Mouse (Mus musculus): Measurements from ENCODE around the gene Akt2. TPM values are rescaled to one million over a fixed set of nuclear protein-coding genes. Genes with fewer than 3 reads are reported as not detected.

The Akt2 gene
- 74.3 and 75.3 TPM in 2 replicates for polyA plus RNA-seq (2015; fragmentation: Nextera tagmentation; extraction: Ambion mirVana)

DNA sequence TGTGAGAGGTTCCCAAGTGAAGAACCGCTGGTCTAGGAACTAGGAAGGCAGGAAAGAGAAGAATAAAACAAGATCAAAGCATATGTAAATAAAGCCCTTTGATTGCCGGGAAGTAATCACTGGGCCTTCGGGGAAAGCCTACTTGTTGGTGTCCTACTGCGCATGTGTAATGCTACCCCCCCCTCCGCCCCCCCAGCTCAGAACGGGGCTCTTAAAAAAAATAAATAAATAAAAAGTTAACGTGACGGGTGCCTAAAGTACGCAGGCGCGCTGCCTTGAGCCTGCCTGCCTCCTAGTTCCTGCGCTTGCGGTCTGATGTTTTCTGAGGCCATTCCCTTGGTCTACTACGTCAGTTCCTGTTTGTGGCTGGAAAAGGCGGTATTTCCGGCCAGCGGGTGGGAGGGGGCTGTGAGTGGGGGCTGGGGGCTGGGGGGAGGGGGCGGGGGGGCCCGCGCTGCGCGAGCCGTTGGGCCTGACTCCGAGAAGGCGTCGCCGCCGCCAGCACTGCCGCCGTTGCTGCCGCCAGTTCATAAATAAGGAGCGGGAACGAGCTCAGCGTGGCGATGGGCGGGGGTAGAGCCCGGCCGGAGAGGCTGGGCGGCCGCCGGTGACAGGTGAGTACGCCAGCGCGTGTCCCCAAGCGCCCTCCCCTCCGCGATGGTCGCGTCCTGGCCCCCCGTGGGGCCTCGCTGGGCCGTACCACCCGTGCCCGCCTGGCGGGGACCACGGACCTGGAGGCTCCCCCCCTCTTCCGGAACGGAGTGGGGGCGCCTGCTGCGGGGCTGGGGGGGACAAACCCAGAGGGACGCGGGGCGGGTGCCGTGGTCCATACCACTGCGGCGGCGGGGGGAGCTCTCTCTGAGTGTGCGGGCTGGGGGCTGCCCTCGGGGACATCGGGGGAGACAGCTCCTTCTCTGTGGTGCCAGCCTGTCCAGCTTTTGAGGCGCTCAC, at the start of gene Akt2:
Gene Akt2, plus strand, starts transcription at position 287 of the 951 bp plus-strand sequence.
- DNase-seq (ENCODE audit: low spot score) (peak; percentile 100), ATAC-seq (replicated peaks; ENCODE audit: low FRiP score, low read depth) (peak; percentile 95)
- TF ChIP-seq CTCF (IDR thresholded peaks at IDR 0.05; ENCODE audit: low read depth) = no peak
- Histone ChIP-seq H3K4me2 (ENCODE audit: low read length) (peak within 1 kb of the TSS; percentile 67), H3K27me3 (ENCODE audit: insufficient read depth, low read length) (no peaks in the 10 kb centered on the region), H3K4me1 (replicated peaks; ENCODE audit: insufficient read depth, low read length) (peaks cover 15% of the 10 kb centered on the region), H3K27ac (peak within 1 kb of the TSS; percentile 96), H3K9ac (ENCODE audit: low read depth, low read length) (peak within 1 kb of the TSS; percentile 82), H3K36me3 (ENCODE audit: insufficient read depth, low read length) (no peaks in the 10 kb centered on the region), H3K4me3 (replicated peaks; ENCODE audit: low read depth, low read length) (peak within 1 kb of the TSS; percentile 83), H3K9me3 (replicated peaks; ENCODE audit: low read length) (no peaks in the 10 kb centered on the region)
- under 1% methylated on average over 45 of the region's 71 CpGs for WGBS

DNA sequence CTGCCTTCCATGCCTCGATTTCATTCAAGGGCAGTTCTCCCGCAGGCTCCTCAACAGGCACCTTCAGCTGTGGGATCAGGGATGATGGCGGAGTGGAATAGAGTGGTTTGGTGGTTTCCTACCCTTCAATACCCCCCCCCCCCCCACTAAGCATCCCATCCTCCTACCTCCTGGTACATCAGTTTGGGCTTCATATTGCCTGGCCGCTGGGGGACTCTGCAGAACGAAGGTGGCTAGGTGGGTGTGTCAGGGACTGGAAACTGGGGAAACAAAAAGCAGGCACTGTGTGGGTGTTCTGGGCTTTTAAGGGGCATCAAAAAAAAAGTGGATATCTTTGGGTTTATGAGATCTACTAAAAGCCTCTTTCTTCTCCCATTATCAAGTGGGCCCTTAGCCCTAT, 49.4 kb upstream of the Akt2 start:
- Histone ChIP-seq H3K27me3 (ENCODE audit: insufficient read depth, low read length) (no peaks in the 10 kb centered on the region), H3K4me3 (replicated peaks; ENCODE audit: low read depth, low read length) (peak overlapping the region; percentile 45), H3K4me1 (replicated peaks; ENCODE audit: insufficient read depth, low read length) (no peaks in the 10 kb centered on the region), H3K9ac (ENCODE audit: low read depth, low read length) (peak overlapping the region; percentile 53), H3K9me3 (replicated peaks; ENCODE audit: low read length) (no peaks in the 10 kb centered on the region), H3K27ac (no peak overlapping the region), H3K4me2 (ENCODE audit: low read length) (peak overlapping the region; percentile 76), H3K36me3 (ENCODE audit: insufficient read depth, low read length) (peaks cover 12% of the 10 kb centered on the region; the same call in 1 of the 2 replicates)
- no peak for DNase-seq (ENCODE audit: low spot score)
- 65% methylated on average over 5 of the region's 5 CpGs for WGBS
- no peak for ATAC-seq (replicated peaks; ENCODE audit: low FRiP score, low read depth)
- no peak for TF ChIP-seq CTCF (IDR thresholded peaks at IDR 0.05; ENCODE audit: low read depth)

DNA sequence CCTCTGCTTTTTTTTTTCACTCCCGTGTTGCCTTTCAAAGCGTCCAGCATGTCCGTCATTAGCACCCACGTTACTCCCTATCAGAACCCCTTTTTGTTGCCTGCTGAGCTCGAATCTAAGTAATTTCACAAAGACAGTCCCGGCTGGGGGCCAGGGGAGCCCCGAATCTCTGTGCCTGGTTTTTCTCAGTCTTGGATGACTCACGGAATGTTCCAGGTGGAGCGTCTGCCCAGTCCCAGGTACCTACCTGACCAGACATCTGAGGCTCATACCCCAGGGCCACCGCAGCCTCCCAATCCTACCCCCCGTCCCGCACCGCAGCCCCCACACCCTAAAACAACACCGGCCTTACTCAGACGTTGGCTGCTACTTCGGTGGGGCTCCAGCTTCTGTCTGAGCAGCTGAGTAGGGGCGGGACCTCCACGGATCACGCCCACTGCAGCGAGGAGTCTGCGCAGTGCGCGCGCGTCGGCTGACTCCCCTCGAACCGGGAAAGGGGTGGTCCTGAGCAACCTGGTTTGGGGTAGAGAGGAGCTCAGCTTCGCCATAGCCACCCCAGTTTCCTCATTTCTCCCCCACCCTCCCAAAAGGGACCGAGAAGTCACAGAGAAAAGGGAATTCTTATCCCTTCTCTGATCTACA, 48.8 kb upstream of the Akt2 start:
- ATAC-seq (replicated peaks; ENCODE audit: low FRiP score, low read depth) = peak; percentile 83
- Histone ChIP-seq H3K36me3 (ENCODE audit: insufficient read depth, low read length) (peaks cover 8% of the 10 kb centered on the region; the same call in 1 of the 2 replicates), H3K27ac (0 out of 2 replicates have a peak overlapping the region, but pooled peaks have one; percentile 2), H3K9ac (ENCODE audit: low read depth, low read length) (peak overlapping the region; percentile 53), H3K27me3 (ENCODE audit: insufficient read depth, low read length) (no peaks in the 10 kb centered on the region), H3K4me1 (replicated peaks; ENCODE audit: insufficient read depth, low read length) (no peaks in the 10 kb centered on the region), H3K9me3 (replicated peaks; ENCODE audit: low read length) (no peaks in the 10 kb centered on the region), H3K4me2 (ENCODE audit: low read length) (peak overlapping the region; percentile 76), H3K4me3 (replicated peaks; ENCODE audit: low read depth, low read length) (peak overlapping the region; percentile 45)
- WGBS = under 1% methylated on average over 30 of the region's 30 CpGs
- TF ChIP-seq CTCF (IDR thresholded peaks at IDR 0.05; ENCODE audit: low read depth) = no peak
- peak; percentile 92 for DNase-seq (ENCODE audit: low spot score)

DNA sequence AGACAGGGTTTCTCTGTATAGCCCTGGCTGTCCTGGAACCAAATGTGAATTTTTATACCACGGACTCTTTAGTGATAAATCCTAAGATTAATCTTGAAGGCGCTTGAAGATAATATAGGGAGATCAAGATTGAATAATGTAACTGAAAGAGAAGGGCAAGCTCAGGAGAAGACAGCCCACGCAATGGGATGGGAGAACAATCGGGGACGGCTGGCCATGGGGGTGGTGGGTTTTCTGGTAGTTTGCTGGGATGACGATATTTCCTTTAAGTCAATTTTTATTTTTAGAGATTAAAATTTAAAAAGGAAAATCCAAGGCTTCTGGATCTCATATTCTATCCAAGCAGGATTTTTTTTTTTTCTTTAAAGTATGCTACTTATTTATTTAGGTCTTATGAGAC, 48.3 kb upstream of the Akt2 start:
- Histone ChIP-seq H3K4me2 (ENCODE audit: low read length) (peak overlapping the region; percentile 76), H3K27ac (0 out of 2 replicates have a peak overlapping the region, but pooled peaks have one; percentile 2), H3K4me3 (replicated peaks; ENCODE audit: low read depth, low read length) (peak overlapping the region; percentile 45), H3K9me3 (replicated peaks; ENCODE audit: low read length) (no peaks in the 10 kb centered on the region), H3K27me3 (ENCODE audit: insufficient read depth, low read length) (no peaks in the 10 kb centered on the region), H3K4me1 (replicated peaks; ENCODE audit: insufficient read depth, low read length) (no peaks in the 10 kb centered on the region), H3K9ac (ENCODE audit: low read depth, low read length) (peak overlapping the region; percentile 53; the same call in 1 of the 2 replicates), H3K36me3 (ENCODE audit: insufficient read depth, low read length) (0 out of 2 replicates have a peak, but pooled peaks cover 7% of the 10 kb centered on the region)
- peak; percentile 6 for DNase-seq (ENCODE audit: low spot score)
- ATAC-seq (replicated peaks; ENCODE audit: low FRiP score, low read depth) = no peak
- TF ChIP-seq CTCF (IDR thresholded peaks at IDR 0.05; ENCODE audit: low read depth) = no peak
- whole genome bisulfite sequencing = 37% methylated on average over 6 of the region's 6 CpGs

DNA sequence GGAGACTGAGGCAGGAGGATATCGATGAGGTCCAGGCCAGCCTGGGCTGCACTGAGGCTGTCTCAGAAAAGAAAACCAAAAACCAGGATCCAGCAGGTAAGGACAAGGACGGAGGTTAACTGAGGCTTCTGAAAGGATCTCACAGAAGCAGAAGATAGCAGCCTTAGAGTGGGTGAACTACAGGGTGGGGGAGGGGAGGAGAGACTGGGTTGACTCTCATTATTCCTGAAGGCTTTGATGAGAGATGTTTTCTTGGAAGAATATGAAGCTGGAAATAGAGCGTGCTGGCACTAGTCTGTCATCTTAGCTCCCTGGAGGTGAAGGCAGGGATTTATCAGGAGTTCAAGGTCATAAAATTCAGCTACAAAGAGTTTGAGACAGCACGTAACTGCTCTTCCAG, 47.5 kb upstream of the Akt2 start:
- no peak for TF ChIP-seq CTCF (IDR thresholded peaks at IDR 0.05; ENCODE audit: low read depth)
- H3K4me3 ChIP-seq (replicated peaks; ENCODE audit: low read depth, low read length) = no peak overlapping the region
- 88% methylated on average over 4 of the region's 4 CpGs for WGBS

More for the DNA sequence above, 47.5 kb upstream of the Akt2 start:
- Histone ChIP-seq H3K36me3 (ENCODE audit: insufficient read depth, low read length) (0 out of 2 replicates have a peak, but pooled peaks cover 7% of the 10 kb centered on the region), H3K27ac (no peak overlapping the region), H3K4me2 (ENCODE audit: low read length) (no peak overlapping the region), H3K4me1 (replicated peaks; ENCODE audit: insufficient read depth, low read length) (no peaks in the 10 kb centered on the region), H3K27me3 (ENCODE audit: insufficient read depth, low read length) (no peaks in the 10 kb centered on the region), H3K9ac (ENCODE audit: low read depth, low read length) (no peak overlapping the region), H3K9me3 (replicated peaks; ENCODE audit: low read length) (no peaks in the 10 kb centered on the region)
- ATAC-seq (replicated peaks; ENCODE audit: low FRiP score, low read depth) (no peak), DNase-seq (ENCODE audit: low spot score) (no peak)

Measured in kidney, postnatal 0 days (tissue).